ENCODE assay signal across 13 mouse cellular contexts in genomic region chr1:91618527-91619135, GRCm38 (mm10).
A peak's percentile ranks its signal among the peaks of the same experiment; 100 is the strongest.
DNase-seq lines count a peak whose midpoint lies in the region; ATAC-seq and TF ChIP-seq lines count a peak whose summit lies in the region.
"Had no signal": no experiment of that assay in that cellular context is flagged by ENCODE, and none has a peak within 500 bp of the region (broad histone marks: within the 10 kb centered on the region; RNA-seq: fewer than 3 reads in every experiment).

No protein-coding gene starts in this region.

- TF ChIP-seq CTCF in hindbrain, postnatal 0 days (IDR thresholded peaks at IDR 0.05; ENCODE audit: low read depth), result no peak

- H3K9ac ChIP-seq in hindbrain, postnatal 0 days (replicated peaks; ENCODE audit: low read length), result no peak overlapping the region
- no peak overlapping the region for H3K9ac ChIP-seq in hindbrain, embryonic 13.5 days
- no peak overlapping the region for H3K9ac ChIP-seq in limb, embryonic 14.5 days (ENCODE audit: low read depth, low read length, severe bottlenecking)
- H3K9ac ChIP-seq: hindbrain, embryonic 14.5 days; liver, embryonic 12.5 days had no signal

- WGBS in hindbrain, postnatal 0 days, result 55% methylated on average over 14 of the region's 14 CpGs
- WGBS in hindbrain, embryonic 13.5 days, result 83% methylated on average over 14 of the region's 14 CpGs
- 31% methylated on average over 14 of the region's 14 CpGs for WGBS in limb, embryonic 14.5 days

- no peak for TF ChIP-seq POLR2A in limb, embryonic 14.5 days (IDR thresholded peaks at IDR 0.05; ENCODE audit: borderline replicate concordance, extremely low read depth, insufficient read depth, insufficient read length)

- peak; percentile 48 for DNase-seq in hindbrain, postnatal 0 days (ENCODE audit: low spot score)
- peak; percentile 18 for DNase-seq in Muller cell, postnatal 12 days (ENCODE audit: inconsistent ontology term)
- DNase-seq in gonadal fat pad, adult 2 months (ENCODE audit: low read depth), result peak; percentile 60
- peak; percentile 69 for DNase-seq in limb, embryonic 14.5 days (ENCODE audit: low spot score)
- DNase-seq in right cerebral cortex, postnatal 36 days (ENCODE audit: low spot score in 2 of 2), result no peak
- no peak for DNase-seq in urinary bladder, postnatal 10 days (ENCODE audit: low spot score)
- DNase-seq in frontal cortex, postnatal 14 days (ENCODE audit: low spot score in 2 of 2), result no peak
- DNase-seq: right cerebral cortex, postnatal 14 days had no signal

- no peaks in the 10 kb centered on the region for H3K36me3 ChIP-seq in hindbrain, postnatal 0 days (ENCODE audit: insufficient read depth, low read length)
- H3K36me3 ChIP-seq in hindbrain, embryonic 13.5 days, result no peaks in the 10 kb centered on the region
- H3K36me3 ChIP-seq in limb, embryonic 14.5 days (ENCODE audit: control insufficient read depth, insufficient read depth, low read length), result no peaks in the 10 kb centered on the region
- H3K36me3 ChIP-seq: liver, embryonic 12.5 days had no signal

- H3K27me3 ChIP-seq in hindbrain, postnatal 0 days (ENCODE audit: insufficient read depth, low read length), result no peaks in the 10 kb centered on the region
- no peaks in the 10 kb centered on the region for H3K27me3 ChIP-seq in hindbrain, embryonic 13.5 days
- no peaks in the 10 kb centered on the region for H3K27me3 ChIP-seq in limb, embryonic 14.5 days (ENCODE audit: control insufficient read depth, insufficient read depth, low read length)
- H3K27me3 ChIP-seq: liver, embryonic 12.5 days had no signal

- peak; percentile 40; the same call in 1 of the 2 replicates for ATAC-seq in hindbrain, postnatal 0 days
- ATAC-seq in hindbrain, embryonic 13.5 days (ENCODE audit: low FRiP score), result no peak
- ATAC-seq in limb, embryonic 14.5 days (ENCODE audit: low FRiP score, low read depth), result peak; percentile 47
- ATAC-seq: CD4-positive, CD25-positive, alpha-beta regulatory T cell, adult 4 months; liver, embryonic 12.5 days had no signal

- H3K4me2 ChIP-seq in hindbrain, postnatal 0 days (ENCODE audit: low read depth, low read length), result no peak overlapping the region
- H3K4me2 ChIP-seq in hindbrain, embryonic 13.5 days, result no peak overlapping the region
- 0 out of 2 replicates have a peak overlapping the region, but pooled peaks have one; percentile 3 for H3K4me2 ChIP-seq in limb, embryonic 14.5 days (replicated peaks; ENCODE audit: low read depth, low read length, severe bottlenecking)
- H3K4me2 ChIP-seq: heart, embryonic 11.5 days; hindbrain, embryonic 14.5 days; liver, embryonic 12.5 days had no signal

- H3K4me1 ChIP-seq in hindbrain, postnatal 0 days (ENCODE audit: insufficient read depth, low read length), result no peaks in the 10 kb centered on the region
- peaks cover 10% of the 10 kb centered on the region for H3K4me1 ChIP-seq in hindbrain, embryonic 13.5 days (replicated peaks)
- H3K4me1 ChIP-seq in limb, embryonic 14.5 days (ENCODE audit: control insufficient read depth, insufficient read depth, low read length), result peaks cover 40% of the 10 kb centered on the region
- H3K4me1 ChIP-seq: liver, embryonic 12.5 days had no signal

- no peak overlapping the region for H3K4me3 ChIP-seq in hindbrain, postnatal 0 days (ENCODE audit: low read length)
- H3K4me3 ChIP-seq in hindbrain, embryonic 13.5 days, result no peak overlapping the region
- no peak overlapping the region for H3K4me3 ChIP-seq in limb, embryonic 14.5 days (replicated peaks; ENCODE audit: low read length)
- H3K4me3 ChIP-seq: liver, embryonic 12.5 days had no signal

- no peaks in the 10 kb centered on the region for H3K9me3 ChIP-seq in hindbrain, postnatal 0 days (ENCODE audit: low read length)
- no peaks in the 10 kb centered on the region for H3K9me3 ChIP-seq in hindbrain, embryonic 13.5 days
- no peaks in the 10 kb centered on the region for H3K9me3 ChIP-seq in limb, embryonic 14.5 days (ENCODE audit: control insufficient read depth, low read length)
- H3K9me3 ChIP-seq: liver, embryonic 12.5 days had no signal

- H3K27ac ChIP-seq in hindbrain, postnatal 0 days, result no peak overlapping the region
- no peak overlapping the region for H3K27ac ChIP-seq in hindbrain, embryonic 13.5 days
- H3K27ac ChIP-seq in limb, embryonic 14.5 days (replicated peaks; ENCODE audit: low read depth, low read length), result peak overlapping the region; percentile 21; the same call in 1 of the 2 replicates
- H3K27ac ChIP-seq: hindbrain, embryonic 14.5 days; liver, embryonic 12.5 days had no signal

Comparison
In these comparisons a context has a peak if more than half of its experiments do, and no peak if none do; other contexts are left out.
1. DNase-seq: peak in hindbrain, postnatal 0 days (single experiment), Muller cell, postnatal 12 days (single experiment), gonadal fat pad, adult 2 months (single experiment) and limb, embryonic 14.5 days (single experiment); none in right cerebral cortex, postnatal 36 days (0 of 2), urinary bladder, postnatal 10 days (single experiment) and frontal cortex, postnatal 14 days (0 of 2).